Mouse (Mus musculus): Measurements from ENCODE around the gene Zfp367. TPM values are rescaled to one million over a fixed set of nuclear protein-coding genes. Genes with fewer than 3 reads are reported as not detected.

Gene Zfp367
- polyA plus RNA-seq (2012; rRNA removed) = 6.2 and 6.9 TPM in 2 replicates

GRCm38 (mm10) chr13:64153083-64153682, at the start of gene Zfp367:
Gene Zfp367 (minus strand): TSS chr13:64153202.

GRCm38 (mm10) chr13:64161548-64161915, 8.5 kb upstream of the Zfp367 start, which contains the start of gene Habp4:
Gene Habp4 (plus strand): TSS chr13:64161824.

GRCm38 (mm10) chr13:64128858-64129615, 24.0 kb downstream of the Zfp367 start, which contains the start of gene Slc35d2:
Gene Slc35d2 (minus strand): TSS chr13:64129368.

GRCm38 (mm10) chr13:64089130-64089529, 63.9 kb downstream of the Zfp367 start, which contains the start of gene Hsd17b3:
Gene Hsd17b3 (minus strand): TSS chr13:64089230.

Other genes with a start within 250 kb of the Zfp367 start
- gene Hsd17b3, start 64.0 kb downstream of the Zfp367 start, polyA plus RNA-seq (2012; rRNA removed) = 0.18 TPM in 1 of 2 replicates, not detected in the other
- gene Slc35d2, start 23.8 kb downstream of the Zfp367 start, polyA plus RNA-seq (2012; rRNA removed) = 1.1 and 1.3 TPM in 2 replicates
- gene Habp4, start 8.6 kb upstream of the Zfp367 start, polyA plus RNA-seq (2012; rRNA removed) = 46.2 and 53.2 TPM in 2 replicates
- 3.5 and 4.5 TPM in 2 replicates for gene Cdc14b, start 122.1 kb upstream of the Zfp367 start, polyA plus RNA-seq (2012; rRNA removed)
- gene Aaed1, start 159.5 kb upstream of the Zfp367 start, polyA plus RNA-seq (2012; rRNA removed) = 5.2 and 5.3 TPM in 2 replicates
- gene Ctsl, start 217.7 kb upstream of the Zfp367 start, polyA plus RNA-seq (2012; rRNA removed) = 106 and 114 TPM in 2 replicates

All from central nervous system, embryonic 18 days (tissue).